Mouse (Mus musculus) thymus, postnatal 14 days (tissue): ENCODE results near the gene Gm42957.
"Not testable (repeated sequence)": the region's sequence is repeated elsewhere in the genome, so short reads cannot be mapped to it uniquely, and the experiment has no call there.

Experiments
- DNase-seq: peaks from one replicate; pipeline ENCODE4 v3.0.0; 2021

Gene Gm42957

DNA sequence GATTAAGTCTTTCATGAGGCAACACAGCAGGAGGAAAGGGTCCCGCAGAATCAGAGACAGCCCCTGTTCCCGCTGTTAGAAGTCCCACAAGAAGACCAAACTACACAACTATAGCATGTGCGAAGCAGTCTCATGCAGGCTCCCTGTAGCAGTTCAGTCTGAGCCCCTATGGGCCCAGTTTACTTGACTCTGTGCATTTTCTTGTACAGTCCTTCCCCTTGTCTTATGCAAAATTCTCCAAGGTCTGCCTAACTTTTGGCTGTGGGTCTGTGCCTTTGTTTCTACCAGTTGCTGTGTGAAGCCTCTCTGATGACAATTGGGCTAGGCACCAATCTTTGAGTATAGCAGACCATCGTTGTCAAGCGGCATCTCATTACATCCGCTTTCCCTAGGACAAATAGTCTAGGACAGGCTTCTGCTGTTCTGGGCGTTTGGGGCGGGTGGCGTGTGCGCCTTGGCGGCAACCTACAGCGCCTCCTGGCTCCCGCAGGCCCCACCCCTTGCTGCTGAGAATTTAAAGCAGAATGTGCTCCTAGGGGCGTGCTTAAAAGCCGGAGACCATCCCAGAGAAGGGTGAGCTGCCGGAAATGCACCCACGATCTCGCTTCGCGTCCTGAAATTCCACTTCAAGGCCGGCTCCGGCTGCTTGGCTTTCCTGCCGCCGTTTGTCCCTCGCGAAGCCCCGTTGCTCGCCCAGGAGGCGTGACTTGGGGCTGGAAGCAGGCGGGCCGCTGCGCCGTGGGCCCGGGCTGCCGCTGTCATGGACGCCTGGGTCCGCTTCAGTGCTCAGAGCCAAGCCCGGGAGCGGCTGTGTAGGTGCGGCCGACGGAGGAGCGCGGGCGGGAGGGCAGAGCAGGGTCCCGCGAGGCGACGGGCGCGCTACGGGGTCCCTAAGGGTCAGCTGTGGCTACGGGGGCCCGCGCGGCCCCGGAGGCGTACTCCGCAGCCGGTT is at the start of gene Gm42957, which contains the start of gene Pex11b:
TSS of gene Gm42957 (plus strand) at position 547 of the 952 bp plus-strand sequence.
TSS of gene Pex11b (plus strand) at position 449 of the 952 bp plus-strand sequence.
- peak; percentile 85 for DNase-seq

DNA sequence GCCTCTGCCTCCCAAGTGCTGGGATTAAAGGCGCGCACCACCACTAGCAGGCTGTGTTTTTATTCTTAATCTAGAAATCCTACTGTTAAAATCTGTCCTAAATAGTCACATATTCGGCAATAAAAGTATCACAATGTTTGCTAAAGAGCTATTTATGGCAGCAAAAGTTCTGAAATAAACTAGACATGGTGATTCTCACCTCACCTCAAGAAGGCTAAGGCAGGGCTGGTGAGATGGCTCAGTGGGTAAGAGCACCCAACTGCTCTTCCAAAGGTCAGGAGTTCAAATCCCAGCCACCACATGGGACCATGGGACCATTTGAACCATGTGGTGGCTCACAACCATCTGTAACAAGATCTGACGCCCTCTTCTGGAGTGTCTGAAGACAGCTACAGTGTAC is 44.6 kb upstream of the Gm42957 start:
- no peak for DNase-seq

DNA sequence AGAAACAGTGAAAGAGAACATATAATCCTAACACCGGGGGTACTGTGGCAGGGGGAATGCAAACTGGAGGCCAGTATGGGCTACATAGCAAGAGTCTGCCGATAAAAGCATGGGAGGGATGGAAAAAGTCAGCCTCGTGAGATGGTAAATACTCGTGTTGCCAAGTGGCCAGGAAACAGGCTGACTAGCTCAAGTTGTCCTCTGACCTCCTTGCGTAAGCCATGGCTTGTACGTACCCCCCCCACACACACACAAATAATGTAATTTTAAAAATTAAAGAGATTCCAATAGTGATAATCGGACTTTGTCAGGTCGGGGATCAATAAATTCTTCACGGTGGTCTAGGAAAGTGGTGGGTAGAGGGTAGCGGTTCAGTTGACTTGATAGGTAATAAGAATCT is 41.9 kb upstream of the Gm42957 start:
- no peak for DNase-seq

DNA sequence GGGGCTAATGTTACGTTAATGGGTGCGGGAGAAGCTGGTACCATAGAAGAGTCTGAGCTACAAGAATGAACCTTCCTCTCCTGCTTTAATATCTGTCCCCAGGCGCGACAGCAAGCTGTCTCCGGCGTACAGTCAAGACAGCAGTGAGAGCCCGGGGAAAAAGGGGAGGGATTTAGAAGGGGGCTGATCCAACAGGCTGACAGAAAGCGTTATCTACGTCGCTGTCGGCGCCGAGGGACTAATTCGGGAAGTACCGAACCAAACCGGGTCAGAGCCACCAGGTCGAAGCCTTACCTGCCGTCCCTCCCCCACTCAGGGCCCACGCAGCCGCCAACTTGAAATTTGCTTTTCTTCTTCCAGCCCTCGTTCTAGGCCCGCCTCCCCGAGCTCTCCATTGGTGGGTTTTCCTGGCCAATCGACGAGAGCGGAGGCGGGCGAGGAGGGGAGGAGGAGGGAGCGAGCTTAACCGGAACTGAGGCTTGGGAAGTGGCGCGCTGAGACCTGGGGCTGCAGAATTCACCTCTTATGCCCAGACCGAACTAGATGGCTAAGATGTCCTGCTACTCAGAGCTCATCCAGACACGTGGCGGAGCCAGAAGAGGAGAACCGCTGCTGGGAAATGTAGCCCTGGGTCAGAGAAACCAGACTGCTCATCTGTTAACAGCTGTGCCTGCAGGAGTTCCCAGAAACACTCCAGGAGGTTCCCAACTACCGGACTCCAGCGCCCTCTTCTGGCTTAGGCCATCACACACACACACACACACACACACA is 41.3 kb upstream of the Gm42957 start, which contains the start of gene Polr3gl:
TSS of gene Polr3gl (minus strand) at position 392 of the 771 bp plus-strand sequence.
- peak; percentile 96 for DNase-seq

DNA sequence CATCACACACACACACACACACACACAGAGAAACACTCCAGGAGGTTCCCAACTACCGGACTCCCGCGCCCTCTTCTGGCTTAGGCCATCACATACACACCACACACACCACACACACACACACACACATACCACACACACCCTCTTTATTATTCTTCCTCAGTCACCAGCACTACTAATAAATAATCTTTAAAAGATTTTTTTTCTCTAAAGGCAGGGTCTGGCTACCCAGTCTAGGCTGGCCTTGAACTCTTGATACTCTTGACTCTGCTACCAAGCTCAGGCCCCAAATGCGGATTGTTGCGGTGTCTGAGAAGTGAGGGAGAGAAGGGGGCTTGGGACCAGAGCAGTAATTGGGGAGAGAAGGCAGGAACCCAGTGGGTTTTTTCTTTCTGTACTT is 40.4 kb upstream of the Gm42957 start:
- no peak for DNase-seq

DNA sequence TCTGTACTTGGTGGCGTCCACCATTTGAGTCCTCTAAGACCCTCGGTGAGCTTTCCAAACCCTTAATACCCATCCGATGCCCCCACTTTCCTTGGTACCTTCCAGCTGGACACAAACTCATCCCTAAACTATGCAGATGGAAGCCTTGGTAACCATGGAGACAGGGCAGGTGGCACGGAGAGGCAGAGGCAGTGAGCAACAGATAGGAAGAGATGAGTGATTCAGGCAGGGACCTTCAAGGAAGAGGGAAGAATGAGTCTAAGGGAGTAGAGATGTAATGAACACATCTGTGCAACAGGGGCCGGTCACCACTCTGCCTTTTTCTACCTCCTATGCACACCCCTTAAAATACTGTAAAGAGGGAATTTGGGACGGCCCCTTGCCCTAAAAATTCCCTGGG is 39.6 kb upstream of the Gm42957 start:
- no peak for DNase-seq

DNA sequence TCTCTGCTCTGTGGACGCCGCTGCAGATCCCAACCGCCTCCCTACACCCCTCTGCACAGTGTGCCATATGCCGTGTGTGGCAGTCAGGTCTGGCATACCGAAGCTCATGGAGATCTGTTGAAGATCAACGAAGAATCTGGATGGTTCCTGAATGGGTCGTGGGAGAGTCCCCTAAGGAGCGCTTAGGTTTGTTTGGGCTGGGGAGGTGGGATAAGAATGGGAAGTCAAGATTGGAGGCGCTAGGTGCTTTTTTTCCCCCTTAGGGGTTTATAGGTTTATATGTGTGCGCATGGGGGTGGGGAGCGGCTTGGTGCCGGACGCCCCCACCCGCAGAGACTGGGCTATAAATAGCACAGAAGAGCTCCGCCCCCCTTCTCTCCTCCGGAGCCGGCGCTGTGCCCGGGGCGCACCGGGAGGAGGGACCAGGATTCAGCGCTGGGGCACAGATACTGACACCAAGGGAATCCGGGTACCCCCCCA is 39.0 kb upstream of the Gm42957 start, which contains the start of gene Ankrd34a:
TSS of gene Ankrd34a (plus strand) at position 409 of the 480 bp plus-strand sequence.
- DNase-seq, result no peak

DNA sequence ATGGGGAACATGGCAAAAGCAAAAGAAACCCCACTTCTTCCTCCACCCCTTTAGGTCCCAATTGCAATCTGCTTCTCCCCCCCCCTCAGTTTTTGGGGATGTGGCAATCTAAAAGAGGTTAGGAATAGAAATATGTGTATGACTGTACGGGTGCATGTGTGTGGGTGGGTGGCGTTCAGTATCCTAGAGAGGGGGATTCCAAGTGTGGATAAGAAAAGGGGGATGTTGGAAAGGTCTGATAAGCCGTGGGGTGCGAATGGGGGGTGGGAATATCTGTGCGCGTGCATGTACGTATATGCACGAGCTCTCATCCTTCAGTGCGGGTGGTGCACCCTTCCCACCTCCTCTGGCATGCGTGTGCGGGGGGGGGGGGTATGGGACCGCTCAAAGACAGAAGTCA is 38.4 kb upstream of the Gm42957 start:
- no peak for DNase-seq

DNA sequence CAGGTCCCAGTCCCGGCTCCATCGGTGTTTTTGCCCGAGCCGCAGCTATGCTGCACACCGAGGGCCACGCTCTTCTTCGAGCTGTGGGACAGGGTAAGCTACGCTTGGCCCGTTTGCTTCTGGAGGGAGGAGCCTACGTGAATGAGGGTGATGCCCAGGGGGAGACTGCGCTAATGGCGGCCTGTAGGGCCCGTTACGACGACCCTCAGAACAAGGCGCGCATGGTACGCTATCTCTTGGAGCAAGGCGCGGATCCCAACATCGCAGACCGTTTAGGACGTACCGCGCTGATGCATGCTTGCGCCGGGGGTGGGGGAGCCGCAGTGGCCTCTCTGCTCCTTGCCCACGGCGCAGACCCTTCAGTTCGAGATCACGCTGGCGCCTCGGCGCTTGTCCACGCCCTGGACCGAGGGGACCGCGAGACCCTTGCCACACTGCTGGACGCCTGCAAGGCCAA is 37.8 kb upstream of the Gm42957 start:
- no peak for DNase-seq

DNA sequence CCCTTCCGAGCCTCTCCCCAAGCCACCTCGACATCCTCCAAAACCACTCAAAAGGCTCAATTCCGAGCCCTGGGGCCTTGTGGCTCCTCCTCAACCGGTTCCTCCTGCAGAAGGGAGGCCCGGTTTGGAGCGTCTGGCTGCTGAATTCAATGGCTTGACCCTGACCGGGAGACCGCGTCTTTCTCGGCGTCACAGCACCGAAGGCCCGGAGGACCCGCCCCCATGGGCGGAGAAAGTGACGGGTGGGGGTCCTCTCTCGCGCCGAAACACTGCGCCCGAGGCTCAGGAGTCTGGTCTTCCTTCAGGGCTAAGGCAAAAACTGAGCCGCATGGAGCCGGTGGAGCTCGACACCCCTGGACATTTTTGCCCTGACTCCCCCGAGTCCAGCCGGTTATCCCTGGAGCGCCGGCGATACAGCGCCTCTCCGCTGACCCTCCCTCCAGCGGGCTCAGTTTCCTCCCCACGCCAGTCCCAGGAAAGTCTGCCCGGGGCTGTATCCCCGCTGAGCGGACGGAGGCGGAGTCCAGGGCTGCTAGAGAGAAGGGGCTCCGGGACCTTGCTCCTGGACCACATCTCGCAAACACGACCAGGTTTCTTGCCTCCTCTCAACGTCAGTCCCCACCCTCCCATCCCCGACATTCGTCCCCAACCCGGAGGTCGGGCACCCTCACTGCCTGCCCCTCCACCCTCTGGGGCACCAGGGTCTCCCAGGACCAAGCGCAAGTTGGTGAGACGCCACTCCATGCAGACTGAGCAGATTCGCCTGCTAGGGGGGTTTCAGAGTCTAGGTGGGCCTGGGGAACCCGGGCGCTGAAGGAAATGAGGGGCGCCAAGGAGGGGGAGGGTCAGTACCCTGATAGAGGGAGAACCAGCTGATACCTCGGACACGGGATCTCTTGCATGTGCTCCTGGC is 36.9 kb upstream of the Gm42957 start:
- DNase-seq, result peak; percentile 25

DNA sequence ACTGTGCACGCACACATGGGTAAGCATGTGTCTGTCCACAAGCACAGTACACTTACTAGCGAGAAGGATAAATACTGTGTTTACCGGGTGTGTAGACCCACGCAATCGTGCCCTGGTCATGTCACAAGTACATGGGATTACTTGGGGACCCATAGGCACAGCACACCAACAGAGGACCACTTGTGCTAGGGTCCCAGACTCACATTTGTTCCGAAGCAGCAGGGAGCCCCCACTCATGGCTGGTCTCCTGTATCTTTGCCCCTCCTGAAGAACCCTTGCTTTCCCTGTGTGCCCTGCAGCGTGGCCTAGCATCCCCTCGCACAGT is 36.2 kb upstream of the Gm42957 start:
- DNase-seq, result no peak

DNA sequence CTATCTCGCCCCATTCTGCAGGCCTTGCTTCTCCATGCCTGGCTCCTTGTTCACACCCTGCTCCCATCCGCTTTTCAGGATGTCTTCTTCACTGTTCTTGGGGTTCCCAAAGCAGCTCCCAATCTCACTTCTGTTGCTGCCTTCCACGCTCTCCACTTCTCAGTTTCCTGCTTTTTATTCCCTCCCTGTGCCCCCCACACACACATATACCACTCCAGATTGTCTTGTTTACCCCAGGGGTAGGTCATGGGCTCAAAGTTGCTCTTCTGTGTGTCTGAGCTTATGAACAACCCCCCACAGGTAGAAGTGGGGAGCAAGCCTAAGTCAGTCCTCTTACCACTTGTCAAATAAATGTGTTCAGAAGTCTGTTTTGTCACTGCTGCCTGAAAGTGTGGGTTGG is 35.9 kb upstream of the Gm42957 start:
- no peak for DNase-seq

DNA sequence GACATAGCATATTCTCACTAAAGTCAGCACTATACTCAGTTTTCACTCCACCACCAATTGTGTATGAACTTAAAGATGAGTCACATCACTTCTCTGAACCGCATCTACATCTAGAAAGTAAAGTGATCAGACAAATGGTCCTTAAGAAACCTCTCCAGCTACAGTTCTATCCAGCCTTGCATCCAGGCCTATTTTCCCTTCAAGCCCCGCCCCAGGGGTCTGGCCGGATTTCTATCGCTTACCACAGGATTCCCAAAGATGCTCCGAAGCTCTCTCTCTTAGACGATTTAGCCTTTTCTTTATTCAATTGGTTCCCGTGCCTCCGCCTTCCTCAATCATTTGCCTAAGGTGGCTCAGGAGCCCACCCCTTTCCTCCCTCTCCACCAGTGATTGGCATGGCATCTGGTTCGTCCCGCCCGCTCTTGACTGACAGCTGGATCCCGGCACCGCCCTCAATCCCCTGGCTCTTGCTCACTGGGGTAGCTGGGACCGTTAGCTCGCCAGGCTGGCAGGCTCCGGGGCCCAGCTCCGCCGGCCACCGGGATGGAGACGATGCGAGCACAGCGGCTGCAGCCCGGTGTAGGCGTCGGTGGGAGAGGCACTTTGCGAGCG is 34.5 kb upstream of the Gm42957 start, which contains the start of gene Lix1l:
TSS of gene Lix1l (plus strand) at position 511 of the 612 bp plus-strand sequence.
- DNase-seq, result peak; percentile 92

DNA sequence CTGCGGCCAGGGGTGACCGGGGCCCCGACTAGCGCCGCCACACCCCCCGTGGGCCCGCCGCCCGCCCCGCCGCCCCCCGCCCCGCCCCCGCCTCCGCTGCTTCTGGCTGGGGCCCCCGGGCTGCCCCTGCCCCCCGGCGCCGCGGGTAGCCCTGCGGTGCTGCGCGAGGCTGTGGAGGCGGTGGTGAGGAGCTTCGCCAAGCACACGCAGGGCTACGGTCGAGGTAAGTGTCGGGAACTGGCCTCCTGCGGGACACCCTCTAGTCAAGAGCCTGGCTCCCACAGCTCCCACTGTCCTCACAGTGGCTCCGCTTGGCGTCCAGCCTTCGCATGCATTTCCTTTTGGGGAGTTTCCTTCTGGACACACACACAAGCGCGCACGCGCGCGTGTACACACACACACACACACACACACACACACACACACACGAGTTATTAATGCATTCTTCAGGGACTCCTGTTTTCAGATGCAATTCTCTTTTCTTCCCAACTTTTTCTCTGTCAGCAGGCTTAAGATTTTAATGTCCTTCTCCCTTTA is 34.0 kb upstream of the Gm42957 start:
- no peak for DNase-seq

DNA sequence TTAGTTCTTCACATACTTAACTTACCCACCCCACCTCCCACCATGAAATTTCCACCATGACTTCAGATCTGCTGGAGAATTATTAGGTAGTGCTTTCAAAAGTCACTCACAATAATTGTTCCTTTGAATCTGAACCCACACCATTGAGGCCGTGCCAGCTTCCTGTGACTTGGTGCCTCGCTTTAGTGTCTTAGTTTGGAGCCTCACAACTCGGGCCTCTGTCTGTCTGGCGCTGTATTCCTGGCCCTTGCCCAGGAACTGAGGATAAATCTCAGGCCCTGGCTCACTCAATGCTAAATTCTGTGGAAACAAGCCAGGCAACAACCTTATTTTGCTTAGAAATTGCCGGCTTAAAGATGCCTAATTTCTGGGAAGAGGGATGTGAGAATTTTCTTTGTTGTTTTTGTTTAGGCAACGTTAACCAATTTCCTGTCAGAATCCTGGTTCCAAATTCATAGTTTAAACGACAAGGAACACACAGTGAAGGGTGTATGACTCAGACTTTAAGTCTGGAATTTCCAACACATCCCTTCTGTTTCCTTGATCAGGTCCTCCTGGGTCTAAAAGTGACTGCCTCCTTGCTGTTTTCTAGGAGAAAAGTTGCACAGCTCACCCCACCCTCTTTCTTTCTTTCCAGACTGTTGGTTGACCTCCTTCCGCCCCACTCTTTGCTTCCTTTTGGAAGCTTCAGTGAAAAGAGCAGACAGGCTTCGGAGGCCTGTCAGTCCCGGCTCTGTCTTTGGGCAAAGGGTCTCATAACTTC is 33.2 kb upstream of the Gm42957 start:
- DNase-seq, result no peak

DNA sequence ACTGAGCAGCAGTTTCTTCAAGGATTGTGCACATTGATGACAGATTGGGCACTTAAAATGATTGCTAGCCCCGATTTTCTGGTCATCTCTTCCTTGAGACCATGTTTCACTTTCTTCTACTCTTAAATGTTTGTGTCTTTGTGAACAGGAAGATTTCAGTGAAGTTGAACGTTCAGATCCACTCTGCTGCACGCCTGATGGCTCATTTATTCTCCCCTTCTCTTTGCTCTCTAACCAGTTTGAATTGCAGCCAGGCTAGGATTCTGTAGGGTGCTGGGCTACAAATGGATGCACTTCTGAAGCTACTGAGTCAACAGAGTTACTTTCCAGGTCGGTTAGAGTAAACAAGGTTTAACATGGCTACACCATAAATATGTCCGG is 32.6 kb upstream of the Gm42957 start:
- DNase-seq, result no peak

DNA sequence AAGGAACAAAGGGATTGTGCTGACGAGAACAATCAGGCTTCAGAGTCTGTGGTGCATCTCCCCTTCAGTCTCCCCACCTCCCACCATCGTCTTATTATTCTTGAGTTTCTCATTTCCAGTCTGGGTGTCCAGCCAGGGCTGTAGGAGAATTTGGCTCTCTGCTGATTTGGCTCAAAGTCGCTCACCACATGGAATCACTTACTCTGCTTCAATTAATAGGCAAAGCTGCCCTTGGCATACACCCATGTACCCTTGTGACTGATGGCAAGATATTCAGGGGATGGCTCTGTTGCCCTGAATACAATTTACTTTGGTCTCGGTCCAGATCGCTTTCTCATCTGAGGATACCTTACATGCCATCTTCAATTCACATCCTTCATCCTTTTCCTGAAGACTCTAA is 32.0 kb upstream of the Gm42957 start:
- DNase-seq, result no peak

DNA sequence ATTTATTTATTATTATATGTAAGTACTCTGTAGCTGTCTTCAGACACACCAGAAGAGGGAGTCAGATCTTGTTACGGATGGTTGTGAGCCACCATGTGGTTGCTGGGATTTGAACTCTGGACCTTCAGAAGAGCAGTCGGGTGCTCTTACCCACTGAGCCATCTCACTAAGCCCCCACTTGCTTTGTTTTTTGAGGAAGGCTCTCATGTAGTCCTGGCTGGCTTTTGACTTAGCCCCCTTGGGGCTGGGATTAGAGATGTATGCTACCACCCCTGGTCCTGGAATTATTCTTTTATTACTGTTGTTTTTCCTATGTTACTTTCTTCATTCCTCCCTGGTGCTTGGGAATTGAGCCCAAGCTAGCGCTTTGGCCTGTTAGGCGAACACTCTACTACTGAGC is 29.3 kb upstream of the Gm42957 start:
- DNase-seq, result not testable (repeated sequence)

DNA sequence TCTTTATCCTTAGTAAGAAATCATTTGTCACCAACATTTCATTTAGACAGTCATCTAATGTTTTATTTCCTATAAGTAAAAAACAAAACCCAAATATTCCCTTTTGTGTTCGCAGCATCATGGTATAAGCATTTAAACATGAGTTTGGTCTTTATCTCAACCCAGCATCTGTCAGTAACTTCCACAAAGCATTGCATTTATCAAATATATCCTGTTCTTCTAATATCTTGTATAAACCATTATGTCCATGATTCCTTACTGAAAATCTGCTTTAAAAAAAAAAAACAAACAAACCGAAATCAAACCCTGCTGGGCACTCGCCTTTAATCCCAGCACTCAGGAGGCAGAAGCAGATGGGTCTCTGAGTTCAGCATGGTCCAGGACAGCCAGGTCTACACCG is 28.7 kb upstream of the Gm42957 start:
- DNase-seq, result no peak

DNA sequence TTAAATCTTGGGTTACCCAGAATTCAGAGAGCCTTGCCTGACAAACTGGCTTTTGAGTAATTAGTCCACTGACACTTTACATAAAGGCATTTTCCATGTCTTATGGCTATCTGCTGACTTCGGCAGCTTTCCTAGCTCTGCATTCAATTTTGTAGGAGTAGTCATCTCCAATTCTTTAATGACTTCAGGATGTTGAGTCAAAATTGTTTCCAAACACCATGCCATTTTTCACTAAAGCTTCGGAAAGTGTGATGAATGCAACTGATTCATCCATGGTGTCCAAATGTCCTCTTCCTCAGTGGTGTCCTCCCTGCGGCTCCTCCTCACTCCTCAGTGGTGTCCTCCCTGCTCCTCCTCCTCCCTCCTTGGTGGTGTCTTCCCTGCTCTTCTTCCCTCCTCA is 17.3 kb upstream of the Gm42957 start:
- DNase-seq, result no peak

DNA sequence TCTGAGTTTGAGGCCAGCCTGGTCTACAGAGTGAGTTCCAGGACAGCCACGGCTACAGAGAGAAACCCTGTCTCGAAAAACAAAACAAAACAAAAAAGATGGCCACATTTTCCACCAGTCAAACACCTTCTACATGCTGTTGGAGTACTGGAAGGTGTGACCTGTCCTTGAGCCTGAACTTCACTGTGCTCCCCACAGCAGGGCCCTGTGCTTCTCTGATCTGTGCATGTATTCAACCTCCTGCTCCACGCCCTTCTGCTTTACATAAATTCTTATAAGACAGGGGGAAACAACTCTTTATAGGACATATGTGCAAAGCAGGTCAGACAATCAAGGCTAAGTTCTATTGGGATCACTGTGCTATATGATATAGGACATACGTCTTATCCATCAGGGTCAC is 12.1 kb upstream of the Gm42957 start:
- no peak for DNase-seq
